Mouse (Mus musculus) cerebellum, adult 2 months (tissue): Measurements from ENCODE around the gene Nrxn3. TPM values are rescaled to one million over a fixed set of nuclear protein-coding genes. Genes with fewer than 3 reads are reported as not detected.
A peak's percentile ranks its signal among the peaks of the same experiment; 100 is the strongest.

ENCODE experiments used
- DNase-seq, 2 experiments: peaks; one replicate each; pipeline ENCODE4 v3.0.0; 2021
- H3K27ac ChIP-seq: fragments of 200-500 bp; 2 replicates; pipeline ENCODE4 v1.5.1; 2012; ENCODE audit warnings: low read length, control low read depth, inconsistent platforms; ENCODE audit not compliant: insufficient read depth
- H3K27me3 ChIP-seq: fragments of 200-500 bp; 2 replicates; pipeline ENCODE4 v1.6.1; 2012; ENCODE audit warnings: inconsistent platforms, mild to moderate bottlenecking, low read length, moderate library complexity; ENCODE audit not compliant: control insufficient read depth, insufficient read depth
- H3K4me1 ChIP-seq: fragments of 200-500 bp; 2 replicates; pipeline ENCODE4 v1.6.1; 2011; ENCODE audit warnings: low read length; ENCODE audit not compliant: control insufficient read depth, insufficient read depth
- H3K4me3 ChIP-seq: fragments of 200-500 bp; replicated peaks from 2 replicates; pipeline ENCODE3; 2011; ENCODE audit warnings: mild to moderate bottlenecking, low read depth, low read length, control low read depth; ENCODE audit not compliant: insufficient read depth
- CTCF ChIP-seq: fragments of 200-500 bp; IDR thresholded peaks from 2 replicates; pipeline ENCODE4 v1.5.1; 2011; ENCODE audit warnings: low read depth, mild to moderate bottlenecking, control low read depth, low read length, moderate library complexity, borderline replicate concordance; ENCODE audit not compliant: insufficient read depth
- POLR2A ChIP-seq: fragments of 200-500 bp; IDR thresholded peaks from 2 replicates; pipeline ENCODE4 v1.6.1; 2011; ENCODE audit warnings: low read length, control low read depth, borderline replicate concordance; ENCODE audit not compliant: insufficient read depth
- WGBS: fragments of 180-500 bp; shearing (Covaris S2); methylation state at CpG from one replicate; pipeline ENCODE4 v1.1.7; 2018; 5-methylcytosine and 5-hydroxymethylcytosine counted together
- polyA plus RNA-seq: library from polyadenylated mRNA; depleted of rRNA; stranded (reverse); fragments of >200 nt; gene quantifications from 2 replicates; pipeline ENCODE4 v1.2.3, GENCODE M21; 2012

Gene Nrxn3
- polyA plus RNA-seq, 1 experiment: 101 TPM

- TF ChIP-seq CTCF (no peak), POLR2A (no peak)
- WGBS: 17% methylated on average over 7 of the region's 7 CpGs
- 0 out of 2 replicates have a peak overlapping the region, but pooled peaks have one; percentile 5 for H3K27ac ChIP-seq
- peaks cover 8% of the 10 kb centered on the region; the same call in 1 of the 2 replicates for H3K4me1 ChIP-seq
- no peak overlapping the region for H3K4me3 ChIP-seq
- peak; percentile 47 to 74 for DNase-seq
- H3K27me3 ChIP-seq: no peaks in the 10 kb centered on the region
Measured at GRCm38 (mm10) chr12:90274621-90275236, 1552.1 kb downstream of the Nrxn3 start.

GRCm38 (mm10) chr12:90281236-90281635 is 1558.6 kb downstream of the Nrxn3 start:
- Histone ChIP-seq H3K27ac (no peak overlapping the region), H3K4me3 (no peak overlapping the region), H3K27me3 (no peaks in the 10 kb centered on the region), H3K4me1 (peaks cover 3% of the 10 kb centered on the region; the same call in 1 of the 2 replicates)
- 86% methylated on average over 1 of the region's 1 CpGs for WGBS
- no peak for DNase-seq
- TF ChIP-seq CTCF (no peak), POLR2A (no peak)

- Histone ChIP-seq H3K4me1 (no peaks in the 10 kb centered on the region; the same call in 1 of the 2 replicates), H3K27me3 (no peaks in the 10 kb centered on the region), H3K27ac (no peak overlapping the region), H3K4me3 (no peak overlapping the region)
- WGBS: 78% methylated on average over 5 of the region's 5 CpGs
- DNase-seq: no peak
- TF ChIP-seq CTCF (no peak), POLR2A (no peak)
Measured at GRCm38 (mm10) chr12:90283022-90283421, 1560.3 kb downstream of the Nrxn3 start.

GRCm38 (mm10) chr12:90302671-90303070 is 1580.0 kb downstream of the Nrxn3 start:
- H3K27me3 ChIP-seq: no peaks in the 10 kb centered on the region
- TF ChIP-seq CTCF: no peak
- no peak for TF ChIP-seq POLR2A
- H3K4me1 ChIP-seq: no peaks in the 10 kb centered on the region; the same call in 1 of the 2 replicates
- H3K4me3 ChIP-seq: no peak overlapping the region
- peak overlapping the region; percentile 75; the same call in 1 of the 2 replicates for H3K27ac ChIP-seq
- DNase-seq: peak; percentile 49 to 73
- WGBS: 30% methylated on average over 1 of the region's 1 CpGs

GRCm38 (mm10) chr12:90331806-90332205 is 1609.1 kb downstream of the Nrxn3 start:
- no peak for TF ChIP-seq POLR2A
- no peak for TF ChIP-seq CTCF
- DNase-seq: peak; percentile 50
- Histone ChIP-seq H3K4me1 (peaks cover 6% of the 10 kb centered on the region; the same call in 1 of the 2 replicates), H3K4me3 (no peak overlapping the region), H3K27ac (0 out of 2 replicates have a peak overlapping the region, but pooled peaks have one; percentile 3), H3K27me3 (no peaks in the 10 kb centered on the region)
- 61% methylated on average over 15 of the region's 15 CpGs for WGBS

GRCm38 (mm10) chr12:90332459-90332858 is 1609.8 kb downstream of the Nrxn3 start:
- H3K4me1 ChIP-seq: peaks cover 6% of the 10 kb centered on the region; the same call in 1 of the 2 replicates
- no peak overlapping the region for H3K4me3 ChIP-seq
- no peak overlapping the region for H3K27ac ChIP-seq
- no peaks in the 10 kb centered on the region for H3K27me3 ChIP-seq
- 18% methylated on average over 3 of the region's 3 CpGs for WGBS
- TF ChIP-seq CTCF (no peak), POLR2A (no peak)
- peak; percentile 50 to 80 for DNase-seq

GRCm38 (mm10) chr12:90337496-90338228 is 1615.0 kb downstream of the Nrxn3 start:
- no peak for DNase-seq
- TF ChIP-seq CTCF: no peak
- TF ChIP-seq POLR2A: no peak
- Histone ChIP-seq H3K4me1 (no peaks in the 10 kb centered on the region; the same call in 1 of the 2 replicates), H3K27ac (no peak overlapping the region), H3K27me3 (no peaks in the 10 kb centered on the region), H3K4me3 (no peak overlapping the region)
